Mouse (Mus musculus) heart, postnatal 0 days (tissue): Measurements from ENCODE around the gene B3gnt2.

Source experiments
- CTCF ChIP-seq: IDR thresholded peaks from 2 replicates; pipeline ENCODE4 v1.5.1; 2016; ENCODE audit warnings: antibody characterized with exemption, control low read depth, low read depth
- EP300 ChIP-seq: IDR thresholded peaks from 2 replicates; pipeline ENCODE4 v1.6.1; 2016; ENCODE audit warnings: antibody characterized with exemption, low read depth

DNA sequence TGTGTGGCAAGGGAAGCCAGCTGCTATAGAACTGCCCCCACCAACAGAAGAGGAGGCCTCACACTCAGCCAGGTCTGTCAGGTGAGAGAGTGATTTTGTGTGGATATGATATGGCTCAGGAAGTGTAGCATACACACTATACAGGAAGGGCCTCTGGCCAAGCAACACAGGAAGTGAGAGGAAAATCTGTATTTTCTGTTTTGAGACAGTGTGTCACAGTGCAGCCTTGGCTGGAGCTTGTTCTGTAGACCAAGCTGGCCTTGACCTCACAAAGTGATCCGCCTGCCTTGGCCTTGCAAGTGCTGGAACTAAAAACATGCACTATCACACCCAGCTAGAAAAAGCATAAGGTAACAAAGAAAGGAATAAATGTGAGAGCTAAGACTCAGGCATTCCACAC is 105.6 kb downstream of the B3gnt2 start:
- TF ChIP-seq CTCF, result no peak
- TF ChIP-seq EP300, result no peak
